ENCODE assay signal across 8 mouse cellular contexts in the genomic region with DNA sequence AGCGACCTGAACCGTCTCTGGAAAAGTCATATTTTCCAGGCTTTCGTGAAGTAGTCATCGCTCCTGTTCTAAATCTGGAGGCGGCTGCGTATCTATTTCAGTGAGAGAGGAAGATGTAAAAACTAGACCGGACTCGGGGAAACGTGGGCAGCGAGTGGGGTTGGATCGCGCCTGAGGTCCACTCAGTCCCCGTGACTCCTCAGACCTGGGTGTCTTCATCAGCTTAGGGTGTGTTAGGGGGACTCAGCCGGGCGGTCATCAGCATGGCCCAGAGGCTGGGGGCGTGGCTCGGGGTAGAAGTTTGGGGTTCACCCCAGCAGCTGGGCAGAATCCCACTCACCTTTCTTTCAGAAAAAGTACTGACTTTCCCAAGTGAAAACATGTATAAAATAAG.
DNase-seq lines count a peak whose midpoint lies in the region; ATAC-seq and TF ChIP-seq lines count a peak whose summit lies in the region.

No protein-coding gene starts in this region.

- DNase-seq in heart, postnatal 4 days, result no peak
- DNase-seq in Patski (ENCODE audit: low read depth, low spot score), result no peak
- DNase-seq in heart, postnatal 0 days (ENCODE audit: low spot score), result no peak
- DNase-seq in liver, postnatal 0 days, result no peak
- peak; percentile 6 for DNase-seq in thymus, postnatal 0 days (ENCODE audit: low spot score)
- DNase-seq in adrenal gland, postnatal 14 days, result no peak
- DNase-seq in layer of hippocampus, adult 9-11 months, result no peak

- H3K9ac ChIP-seq in heart, embryonic 13.5 days, result peak overlapping the region; percentile 89
- H3K9ac ChIP-seq in heart, postnatal 0 days (replicated peaks; ENCODE audit: low read depth, low read length), result peak overlapping the region; percentile 83
- H3K9ac ChIP-seq in liver, postnatal 0 days (replicated peaks), result peak overlapping the region; percentile 72

- no peak for TF ChIP-seq CTCF in Patski (IDR thresholded peaks at IDR 0.05)
- TF ChIP-seq CTCF in heart, postnatal 0 days (IDR thresholded peaks at IDR 0.05; ENCODE audit: low read depth), result no peak
- TF ChIP-seq CTCF in liver, postnatal 0 days (IDR thresholded peaks at IDR 0.05; ENCODE audit: low read depth), result no peak

- peak overlapping the region; percentile 83 for H3K4me2 ChIP-seq in heart, embryonic 13.5 days
- H3K4me2 ChIP-seq in heart, postnatal 0 days (ENCODE audit: low read depth, low read length), result peak overlapping the region; percentile 88
- peak overlapping the region; percentile 90 for H3K4me2 ChIP-seq in liver, postnatal 0 days (ENCODE audit: low read depth, low read length)

- peak overlapping the region; percentile 98 for H3K27ac ChIP-seq in heart, embryonic 13.5 days (replicated peaks)
- H3K27ac ChIP-seq in heart, postnatal 0 days (ENCODE audit: low read depth), result peak overlapping the region; percentile 97
- peak overlapping the region; percentile 97 for H3K27ac ChIP-seq in liver, postnatal 0 days (ENCODE audit: low read depth)

- under 1% methylated on average over 17 of the region's 17 CpGs for WGBS in heart, embryonic 13.5 days
- WGBS in heart, postnatal 0 days, result 0% methylated on average over 17 of the region's 17 CpGs
- 2% methylated on average over 17 of the region's 17 CpGs for WGBS in liver, postnatal 0 days (ENCODE audit: insufficient replicate concordance)

- TF ChIP-seq EP300 in heart, postnatal 0 days (IDR thresholded peaks at IDR 0.05; ENCODE audit: low read depth), result no peak
- TF ChIP-seq EP300 in liver, postnatal 0 days (IDR thresholded peaks at IDR 0.05; ENCODE audit: low read depth), result no peak

- no peaks in the 10 kb centered on the region for H3K9me3 ChIP-seq in heart, embryonic 13.5 days
- no peaks in the 10 kb centered on the region for H3K9me3 ChIP-seq in heart, postnatal 0 days (replicated peaks; ENCODE audit: control insufficient read depth, low read length)
- no peaks in the 10 kb centered on the region for H3K9me3 ChIP-seq in liver, postnatal 0 days (ENCODE audit: low read length)

- ATAC-seq in heart, embryonic 13.5 days (ENCODE audit: extremely low read depth, insufficient number of reproducible peaks, low FRiP score, low TSS enrichment), result no peak
- peak; percentile 10 for ATAC-seq in Patski
- no peak for ATAC-seq in heart, postnatal 0 days (ENCODE audit: insufficient read depth, low read depth)
- ATAC-seq in liver, postnatal 0 days, result no peak

- in situ Hi-C loops in Patski (cut with MboI; ENCODE audit: low pct_unique_long_range_greater_than_20kb), result loop anchor here (5.0 kb wide), 1 partner anchor 276 kb away; no protein-coding TSS in a partner anchor

- CTCF ChIA-PET in Patski (lab: Charles Lee), result no interaction called here

- no peaks in the 10 kb centered on the region for H3K27me3 ChIP-seq in heart, embryonic 13.5 days (replicated peaks)
- no peaks in the 10 kb centered on the region for H3K27me3 ChIP-seq in Patski
- no peaks in the 10 kb centered on the region for H3K27me3 ChIP-seq in heart, postnatal 0 days (ENCODE audit: control insufficient read depth, insufficient read depth, low read length)
- no peaks in the 10 kb centered on the region for H3K27me3 ChIP-seq in liver, postnatal 0 days (ENCODE audit: insufficient read depth, low read length)

- H3K4me1 ChIP-seq in heart, embryonic 13.5 days, result peaks cover 14% of the 10 kb centered on the region
- H3K4me1 ChIP-seq in heart, postnatal 0 days (ENCODE audit: control insufficient read depth, insufficient read depth), result peaks cover 6% of the 10 kb centered on the region; the same call in 1 of the 2 replicates
- 0 out of 2 replicates have a peak, but pooled peaks cover 4% of the 10 kb centered on the region for H3K4me1 ChIP-seq in liver, postnatal 0 days (ENCODE audit: insufficient read depth)

- H3K36me3 ChIP-seq in heart, embryonic 13.5 days, result no peaks in the 10 kb centered on the region
- H3K36me3 ChIP-seq in heart, postnatal 0 days (replicated peaks; ENCODE audit: control insufficient read depth, insufficient read depth, low read length), result no peaks in the 10 kb centered on the region
- H3K36me3 ChIP-seq in liver, postnatal 0 days (replicated peaks; ENCODE audit: insufficient read depth, low read length), result no peaks in the 10 kb centered on the region

- POLR2A ChIA-PET in Patski (lab: Charles Lee), result interaction anchor here (0.7 kb wide), 1 partner anchor 32 kb away, joined by 3 read pairs; no protein-coding TSS in a partner anchor

- H3K4me3 ChIP-seq in heart, embryonic 13.5 days, result peak overlapping the region; percentile 67
- peak overlapping the region; percentile 66 for H3K4me3 ChIP-seq in heart, postnatal 0 days (ENCODE audit: low read depth, low read length)
- H3K4me3 ChIP-seq in liver, postnatal 0 days (ENCODE audit: low read depth, low read length), result peak overlapping the region; percentile 62
